Mouse (Mus musculus): ENCODE data around the gene Pmm2. TPM values are rescaled to one million over a fixed set of nuclear protein-coding genes. Genes with fewer than 3 reads are reported as not detected.

Gene Pmm2
- polyA plus RNA-seq (2016; fragmentation: Nextera tagmentation; extraction: Ambion mirVana) = 46.7 and 54.1 TPM in 2 replicates

DNA sequence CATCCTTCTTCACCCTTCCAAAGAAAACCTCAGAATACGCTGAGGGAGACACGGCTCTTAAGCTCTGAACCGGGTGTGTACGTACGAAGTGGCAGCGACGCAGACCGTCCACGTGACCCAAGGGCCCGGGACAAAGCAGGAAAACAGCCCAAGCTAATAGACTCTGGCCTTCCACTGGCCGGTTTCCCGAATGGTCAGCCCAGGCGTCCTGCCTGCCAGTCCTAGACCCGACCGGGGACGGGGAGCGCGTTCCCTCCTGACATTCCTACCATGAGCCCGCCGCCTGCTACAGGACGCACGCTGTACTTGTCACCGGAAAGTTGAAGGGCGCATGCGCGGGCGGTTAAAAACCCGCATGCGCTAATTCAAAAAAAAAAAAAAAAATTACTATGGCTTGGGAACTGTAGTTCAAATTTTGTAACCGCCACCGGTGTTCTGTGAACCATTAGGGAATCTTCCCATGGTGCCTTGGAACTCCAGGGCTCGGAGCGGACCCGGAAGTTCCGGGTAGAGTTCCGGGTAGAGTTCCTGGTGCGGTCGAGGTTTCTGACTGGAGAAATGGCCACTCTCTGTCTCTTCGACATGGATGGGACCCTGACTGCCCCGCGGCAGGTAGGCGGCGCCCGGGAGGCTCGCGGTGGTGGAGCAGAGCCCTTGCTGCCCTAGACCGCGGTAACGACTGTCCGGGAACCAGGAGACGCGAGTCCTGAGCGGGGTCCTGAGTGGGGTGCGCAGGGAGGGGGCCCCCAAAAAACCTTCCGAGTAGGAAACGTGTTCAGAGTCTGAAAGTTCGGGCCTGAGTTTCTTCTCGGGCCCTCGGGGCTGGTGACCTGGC is at the start of gene Pmm2, which contains the start of gene Tmem186:
TSS of gene Pmm2 (plus strand) at position 458 of the 835 bp plus-strand sequence.
TSS of gene Tmem186 (minus strand) at position 496 of the 835 bp plus-strand sequence.
- H3K27me3 ChIP-seq = no peaks in the 10 kb centered on the region
- peaks cover 21% of the 10 kb centered on the region for H3K36me3 ChIP-seq (replicated peaks)
- peak; percentile 92 for ATAC-seq (ENCODE audit: low FRiP score)
- no peaks in the 10 kb centered on the region for H3K9me3 ChIP-seq
- H3K9ac ChIP-seq = peak within 1 kb of the TSS; percentile 86
- H3K4me3 ChIP-seq (replicated peaks) = peak within 1 kb of the TSS; percentile 79
- peak within 1 kb of the TSS; percentile 89 for H3K4me2 ChIP-seq
- H3K4me1 ChIP-seq = peaks cover 21% of the 10 kb centered on the region
- under 1% methylated on average over 59 of the region's 59 CpGs for WGBS
- peak within 1 kb of the TSS; percentile 88 for H3K27ac ChIP-seq

DNA sequence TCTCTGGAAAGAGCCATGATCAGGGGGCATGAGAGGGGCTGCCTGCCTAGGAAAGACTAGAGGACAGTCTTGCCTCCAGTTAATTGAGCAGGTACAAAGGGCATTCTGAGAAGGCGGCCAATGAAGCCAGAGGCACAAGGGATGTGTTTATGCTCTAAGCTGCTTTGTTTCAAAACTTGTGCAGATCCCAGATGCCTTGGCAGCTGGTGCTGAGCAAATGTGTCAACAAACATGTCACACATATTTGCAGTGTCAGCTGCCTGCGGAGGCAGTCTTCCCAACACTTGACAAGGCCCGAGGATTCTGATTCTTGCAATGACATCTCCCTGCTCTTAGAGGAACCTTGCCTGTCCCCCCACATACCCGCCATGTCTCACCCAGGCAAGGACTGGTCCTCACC is 42.1 kb upstream of the Pmm2 start:
- Histone ChIP-seq H3K27ac (no peak overlapping the region), H3K36me3 (replicated peaks) (no peaks in the 10 kb centered on the region), H3K27me3 (no peaks in the 10 kb centered on the region), H3K9me3 (no peaks in the 10 kb centered on the region), H3K4me2 (no peak overlapping the region), H3K4me3 (replicated peaks) (no peak overlapping the region), H3K9ac (no peak overlapping the region), H3K4me1 (no peaks in the 10 kb centered on the region)
- no peak for ATAC-seq (ENCODE audit: low FRiP score)
- 64% methylated on average over 4 of the region's 4 CpGs for WGBS

GRCm38 (mm10) chr16:8596336-8596735 is 41.1 kb upstream of the Pmm2 start:
- Histone ChIP-seq H3K27ac (no peak overlapping the region), H3K9me3 (no peaks in the 10 kb centered on the region), H3K4me1 (no peaks in the 10 kb centered on the region), H3K4me3 (replicated peaks) (no peak overlapping the region), H3K27me3 (no peaks in the 10 kb centered on the region), H3K36me3 (replicated peaks) (no peaks in the 10 kb centered on the region), H3K9ac (no peak overlapping the region), H3K4me2 (no peak overlapping the region)
- 82% methylated on average over 4 of the region's 4 CpGs for WGBS
- ATAC-seq (ENCODE audit: low FRiP score) = no peak

- no peaks in the 10 kb centered on the region for H3K27me3 ChIP-seq
- no peaks in the 10 kb centered on the region for H3K9me3 ChIP-seq
- no peaks in the 10 kb centered on the region; the same call in 1 of the 2 replicates for H3K36me3 ChIP-seq (replicated peaks)
- no peak overlapping the region for H3K4me3 ChIP-seq (replicated peaks)
- no peaks in the 10 kb centered on the region for H3K4me1 ChIP-seq
- H3K27ac ChIP-seq = no peak overlapping the region
- H3K4me2 ChIP-seq = no peak overlapping the region
- ATAC-seq (ENCODE audit: low FRiP score) = no peak
- H3K9ac ChIP-seq = no peak overlapping the region
- WGBS = 83% methylated on average over 5 of the region's 5 CpGs
Observed at GRCm38 (mm10) chr16:8597516-8597915, 40.0 kb upstream of the Pmm2 start.

DNA sequence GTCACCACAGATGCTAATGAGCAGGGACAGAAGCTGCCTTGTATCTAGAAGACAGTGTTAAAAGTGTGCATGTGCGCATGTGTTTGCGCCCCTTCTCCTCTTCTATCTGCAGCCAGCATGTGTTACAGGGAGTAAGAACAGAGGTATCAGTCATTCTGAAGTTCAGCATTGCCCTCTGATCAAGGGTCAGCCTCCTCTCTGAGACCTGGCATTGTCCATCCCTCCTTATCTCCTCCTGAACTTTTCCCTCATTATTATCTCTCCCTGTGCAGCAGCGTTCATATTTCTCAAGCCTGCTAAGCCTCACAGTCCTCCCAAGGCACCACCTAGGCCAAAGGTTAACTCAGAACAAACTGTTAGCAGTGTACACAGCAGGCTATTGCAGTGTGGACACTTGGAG is 33.7 kb upstream of the Pmm2 start:
- Histone ChIP-seq H3K9ac (no peak overlapping the region), H3K27ac (no peak overlapping the region), H3K9me3 (no peaks in the 10 kb centered on the region), H3K36me3 (replicated peaks) (peaks cover 7% of the 10 kb centered on the region), H3K27me3 (no peaks in the 10 kb centered on the region), H3K4me2 (no peak overlapping the region), H3K4me1 (no peaks in the 10 kb centered on the region), H3K4me3 (replicated peaks) (no peak overlapping the region)
- no peak for ATAC-seq (ENCODE audit: low FRiP score)
- WGBS = 90% methylated on average over 3 of the region's 3 CpGs

GRCm38 (mm10) chr16:8610397-8610796 is 27.1 kb upstream of the Pmm2 start:
- WGBS = 82% methylated on average over 3 of the region's 3 CpGs
- no peak for ATAC-seq (ENCODE audit: low FRiP score)

GRCm38 (mm10) chr16:8612214-8613005 is 25.1 kb upstream of the Pmm2 start:
- Histone ChIP-seq H3K9me3 (no peaks in the 10 kb centered on the region), H3K4me2 (no peak overlapping the region), H3K27ac (no peak overlapping the region), H3K9ac (no peak overlapping the region), H3K4me3 (replicated peaks) (no peak overlapping the region), H3K36me3 (replicated peaks) (peaks cover 3% of the 10 kb centered on the region; the same call in 1 of the 2 replicates), H3K4me1 (no peaks in the 10 kb centered on the region), H3K27me3 (no peaks in the 10 kb centered on the region)
- no peak for ATAC-seq (ENCODE audit: low FRiP score)
- WGBS = 86% methylated on average over 8 of the region's 8 CpGs

More at GRCm38 (mm10) chr16:8610397-8610796, 27.1 kb upstream of the Pmm2 start:
- H3K4me1 ChIP-seq = no peaks in the 10 kb centered on the region
- no peak overlapping the region for H3K4me3 ChIP-seq (replicated peaks)
- no peaks in the 10 kb centered on the region for H3K9me3 ChIP-seq
- H3K36me3 ChIP-seq (replicated peaks) = peaks cover 3% of the 10 kb centered on the region; the same call in 1 of the 2 replicates
- no peaks in the 10 kb centered on the region for H3K27me3 ChIP-seq
- no peak overlapping the region for H3K9ac ChIP-seq
- H3K27ac ChIP-seq = no peak overlapping the region
- no peak overlapping the region for H3K4me2 ChIP-seq

DNA sequence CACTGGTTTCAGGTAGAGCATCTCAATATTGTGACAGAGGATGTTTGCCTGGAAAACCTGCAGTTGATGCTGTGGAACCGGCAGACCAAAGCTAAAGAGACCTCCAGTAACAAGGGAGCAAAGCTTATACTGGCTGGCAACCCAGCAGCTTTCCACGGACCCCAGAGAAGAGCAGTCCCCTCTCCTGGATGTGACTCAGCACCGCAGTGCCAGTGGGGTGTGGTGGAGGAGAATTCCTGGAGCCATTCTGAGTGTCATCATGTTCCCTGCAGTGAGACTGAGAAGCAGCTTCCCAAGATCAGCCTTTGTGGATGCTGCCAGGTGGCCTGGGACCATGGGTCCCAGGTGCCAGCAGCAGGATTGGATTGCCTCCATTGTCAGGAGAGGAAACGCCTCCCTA is 24.4 kb upstream of the Pmm2 start:
- ATAC-seq (ENCODE audit: low FRiP score) = no peak
- no peaks in the 10 kb centered on the region for H3K4me1 ChIP-seq
- no peaks in the 10 kb centered on the region for H3K27me3 ChIP-seq
- H3K27ac ChIP-seq = no peak overlapping the region
- H3K4me3 ChIP-seq (replicated peaks) = no peak overlapping the region
- H3K36me3 ChIP-seq (replicated peaks) = peaks cover 3% of the 10 kb centered on the region; the same call in 1 of the 2 replicates
- H3K9me3 ChIP-seq = no peaks in the 10 kb centered on the region
- H3K4me2 ChIP-seq = no peak overlapping the region
- 84% methylated on average over 4 of the region's 4 CpGs for WGBS
- no peak overlapping the region for H3K9ac ChIP-seq

DNA sequence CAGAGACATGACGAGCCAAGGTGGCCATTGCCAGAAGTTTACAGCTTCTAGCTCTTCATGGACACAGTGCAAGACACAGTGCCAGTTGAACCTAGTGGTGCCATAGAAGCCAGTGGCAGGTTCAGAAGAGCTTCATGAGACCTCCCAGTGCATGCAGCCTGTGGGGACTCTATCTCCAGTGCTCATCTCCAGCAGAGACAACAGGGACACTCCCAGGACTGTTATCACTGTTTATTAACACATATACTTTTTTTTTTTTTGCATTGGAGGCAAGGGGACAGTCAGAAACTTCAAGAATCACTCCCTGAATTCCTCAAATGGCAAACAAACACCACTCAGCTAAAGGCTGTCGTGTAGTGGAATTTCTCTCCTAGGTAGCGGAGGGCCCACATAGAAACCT is 24.0 kb upstream of the Pmm2 start:
- peaks cover 3% of the 10 kb centered on the region; the same call in 1 of the 2 replicates for H3K36me3 ChIP-seq (replicated peaks)
- H3K4me3 ChIP-seq (replicated peaks) = no peak overlapping the region
- H3K27me3 ChIP-seq = no peaks in the 10 kb centered on the region
- no peak overlapping the region for H3K4me2 ChIP-seq
- no peak overlapping the region for H3K9ac ChIP-seq
- ATAC-seq (ENCODE audit: low FRiP score) = no peak
- WGBS = 87% methylated on average over 3 of the region's 3 CpGs
- H3K27ac ChIP-seq = no peak overlapping the region
- H3K9me3 ChIP-seq = no peaks in the 10 kb centered on the region
- H3K4me1 ChIP-seq = no peaks in the 10 kb centered on the region

- no peak for ATAC-seq (ENCODE audit: low FRiP score)
- no peaks in the 10 kb centered on the region for H3K27me3 ChIP-seq
Observed at GRCm38 (mm10) chr16:8619659-8620314, 17.7 kb upstream of the Pmm2 start.

DNA sequence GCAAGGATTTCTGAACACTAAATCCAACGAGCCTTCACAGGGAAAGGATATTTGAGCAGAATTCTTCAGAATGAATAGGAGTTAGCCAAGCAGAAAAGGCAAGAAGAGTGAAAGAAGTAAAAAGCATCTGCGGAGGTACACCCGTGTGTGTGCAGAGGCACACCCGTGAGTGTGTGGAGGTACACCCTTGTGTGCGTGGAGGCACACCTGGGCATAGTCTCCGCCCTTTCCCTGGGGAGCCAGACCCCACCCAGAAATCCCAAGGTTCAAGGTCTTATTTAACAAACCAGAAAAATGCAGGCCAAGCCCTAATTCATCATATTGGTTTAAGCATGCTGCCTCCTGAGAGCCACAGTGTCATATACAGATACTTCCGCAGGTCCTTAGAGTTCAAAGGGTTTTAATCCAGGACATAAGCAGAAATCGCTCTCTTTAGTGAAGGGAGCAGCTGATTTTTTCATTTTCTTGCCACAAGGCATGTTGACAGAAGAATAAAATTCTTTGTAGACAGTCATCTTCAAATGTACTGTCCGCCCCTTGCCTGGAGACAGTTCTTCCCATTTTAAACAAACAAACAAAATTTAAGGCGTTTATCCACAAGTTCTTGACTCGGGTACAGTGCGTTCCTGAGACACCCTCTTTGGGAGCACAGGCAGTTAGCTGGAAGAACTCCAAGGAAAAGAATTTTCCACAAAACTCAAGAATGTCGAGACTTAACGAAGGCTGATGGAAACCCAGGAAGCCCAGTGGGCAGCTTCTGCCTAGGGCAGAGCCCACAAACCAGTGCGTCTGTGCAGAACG is 17.0 kb upstream of the Pmm2 start:
- no peaks in the 10 kb centered on the region for H3K27me3 ChIP-seq
- no peak for ATAC-seq (ENCODE audit: low FRiP score)
- 81% methylated on average over 16 of the region's 16 CpGs for WGBS

More at GRCm38 (mm10) chr16:8619659-8620314, 17.7 kb upstream of the Pmm2 start:
- H3K4me3 ChIP-seq (replicated peaks) = no peak overlapping the region
- H3K4me2 ChIP-seq = no peak overlapping the region
- H3K9ac ChIP-seq = no peak overlapping the region
- peaks cover 8% of the 10 kb centered on the region; the same call in 1 of the 2 replicates for H3K4me1 ChIP-seq
- no peaks in the 10 kb centered on the region for H3K9me3 ChIP-seq
- 52% methylated on average over 10 of the region's 10 CpGs for WGBS
- peaks cover 2% of the 10 kb centered on the region; the same call in 1 of the 2 replicates for H3K36me3 ChIP-seq (replicated peaks)
- H3K27ac ChIP-seq = no peak overlapping the region

More for the DNA sequence above, 17.0 kb upstream of the Pmm2 start:
- H3K4me1 ChIP-seq = peaks cover 8% of the 10 kb centered on the region; the same call in 1 of the 2 replicates
- H3K36me3 ChIP-seq (replicated peaks) = peaks cover 2% of the 10 kb centered on the region; the same call in 1 of the 2 replicates
- no peak overlapping the region for H3K4me2 ChIP-seq
- H3K9me3 ChIP-seq = no peaks in the 10 kb centered on the region
- no peak overlapping the region for H3K9ac ChIP-seq
- H3K4me3 ChIP-seq (replicated peaks) = no peak overlapping the region
- H3K27ac ChIP-seq = no peak overlapping the region
